Mouse (Mus musculus): ENCODE data around the gene Nrgn.

Nrgn gene

GRCm38 (mm10) chr9:37552536-37553293, at the start of gene Nrgn:
Gene Nrgn, minus strand, starts transcription at chr9:37552904.
- DNase-seq (ENCODE audit: low read depth in 2 of 2, low spot score in 2 of 2) = no peak

GRCm38 (mm10) chr9:37600538-37601205, 48.0 kb upstream of the Nrgn start:
- DNase-seq (ENCODE audit: low read depth in 2 of 2, low spot score in 2 of 2) = no peak

GRCm38 (mm10) chr9:37598637-37599036, 45.9 kb upstream of the Nrgn start:
- DNase-seq (ENCODE audit: low read depth in 2 of 2, low spot score in 2 of 2) = no peak

DNA sequence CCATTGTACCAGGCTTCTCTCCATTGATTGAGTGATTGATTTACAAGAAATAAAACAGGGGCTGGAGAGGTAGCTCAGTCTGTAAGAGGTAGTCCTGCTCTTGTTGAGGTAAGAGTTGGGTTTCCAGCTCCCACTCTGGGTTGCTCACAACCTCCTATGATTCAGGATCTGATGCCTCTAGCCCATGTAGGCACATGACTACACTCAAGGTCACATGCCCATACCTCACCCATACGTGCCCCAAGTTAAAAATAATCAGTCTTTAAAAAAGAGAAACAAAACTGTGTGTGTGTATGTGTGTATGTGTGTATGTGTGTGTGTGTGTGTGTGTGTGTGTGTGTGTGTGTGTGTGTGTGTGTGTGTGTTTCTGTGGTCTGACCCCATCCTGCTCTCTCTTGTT, 42.9 kb upstream of the Nrgn start:
- no peak for DNase-seq (ENCODE audit: low read depth in 2 of 2, low spot score in 2 of 2)

DNA sequence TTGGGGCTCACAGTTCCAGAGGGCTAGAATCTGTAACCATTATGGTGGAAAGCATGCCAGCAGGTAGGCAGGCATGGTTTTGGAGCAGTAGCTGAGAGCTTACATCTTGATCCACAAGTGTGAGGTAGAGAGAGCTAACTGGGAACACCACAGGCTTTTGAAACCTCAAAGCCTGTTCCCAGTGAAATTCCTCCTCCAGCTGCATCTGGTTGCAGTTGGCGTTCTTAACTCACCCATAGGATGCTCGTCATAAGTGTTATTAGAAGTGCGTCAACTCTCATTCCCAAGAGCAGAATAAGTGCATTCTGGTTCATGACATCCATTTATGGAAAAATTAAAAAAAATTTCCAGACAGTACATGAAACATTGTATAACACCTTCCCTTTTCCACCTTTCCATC, 41.0 kb upstream of the Nrgn start:
- no peak for DNase-seq (ENCODE audit: low read depth in 2 of 2, low spot score in 2 of 2)

DNA sequence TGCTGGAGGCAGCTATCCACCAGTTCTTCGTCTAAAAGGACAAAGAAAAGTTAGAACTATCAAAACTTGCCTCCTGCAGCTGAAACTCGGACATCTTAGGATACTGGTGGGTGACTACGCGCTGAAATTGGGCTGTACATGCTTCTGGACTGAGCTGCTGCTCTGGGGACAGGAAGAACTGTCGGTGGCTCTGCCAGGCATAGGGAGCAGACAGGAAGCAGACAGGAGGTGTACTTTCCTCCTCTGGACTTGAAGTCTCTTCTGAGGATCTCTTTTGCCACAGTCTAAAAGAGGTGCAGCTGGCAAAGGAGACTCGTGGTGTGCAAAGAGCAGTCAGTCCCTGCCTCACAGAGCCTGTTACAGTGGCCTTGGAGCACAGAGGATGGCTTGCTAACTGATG, 39.9 kb upstream of the Nrgn start:
- no peak for DNase-seq (ENCODE audit: low read depth in 2 of 2, low spot score in 2 of 2)

- DNase-seq (ENCODE audit: low read depth in 2 of 2, low spot score in 2 of 2) = no peak
Measured at GRCm38 (mm10) chr9:37592025-37592424, 39.3 kb upstream of the Nrgn start.

GRCm38 (mm10) chr9:37590381-37590780, 37.7 kb upstream of the Nrgn start:
- DNase-seq (ENCODE audit: low read depth in 2 of 2, low spot score in 2 of 2) = no peak

DNA sequence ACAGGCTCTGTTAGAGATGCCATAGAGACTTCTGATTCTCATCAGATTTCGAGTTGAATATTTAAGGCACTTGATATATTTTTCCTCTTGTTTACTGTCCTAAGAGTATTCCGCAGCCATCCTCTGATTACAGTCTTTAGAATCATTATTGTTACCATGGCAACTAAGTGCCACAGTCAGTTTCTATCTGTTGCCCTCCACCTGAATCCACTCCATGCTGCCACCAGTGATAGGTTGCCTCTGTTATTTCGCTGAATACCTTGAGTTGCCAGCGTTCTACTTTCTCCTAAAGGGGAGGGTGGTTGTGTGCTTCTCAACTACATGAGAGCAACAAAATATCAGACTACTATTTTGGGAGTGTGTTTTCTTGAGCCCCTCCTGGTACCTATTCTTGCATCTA, 34.0 kb upstream of the Nrgn start:
- no peak for DNase-seq (ENCODE audit: low read depth in 2 of 2, low spot score in 2 of 2)

DNA sequence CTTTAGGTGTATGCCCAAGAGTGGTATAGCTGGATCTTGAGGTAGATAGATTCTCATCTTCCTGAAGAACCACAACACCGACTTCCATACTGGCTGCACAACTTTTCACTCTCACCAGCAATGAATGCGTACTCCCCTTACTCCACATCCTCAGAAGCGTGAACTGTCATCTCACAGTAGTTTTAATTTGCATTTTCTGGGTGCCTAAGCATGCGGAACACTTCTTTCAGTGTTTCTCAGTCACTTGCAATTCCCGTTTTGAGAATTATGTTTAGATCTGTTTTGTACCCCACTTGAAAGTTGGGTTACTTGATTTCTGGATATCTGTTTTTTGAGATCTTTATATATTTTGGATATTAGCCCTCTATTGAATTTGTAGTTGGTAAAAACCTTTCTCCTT, 30.9 kb upstream of the Nrgn start:
- DNase-seq (ENCODE audit: low read depth in 2 of 2, low spot score in 2 of 2) = no peak

GRCm38 (mm10) chr9:37576436-37576930, 23.8 kb upstream of the Nrgn start:
- DNase-seq (ENCODE audit: low read depth in 2 of 2, low spot score in 2 of 2) = no peak

GRCm38 (mm10) chr9:37572204-37572876, 19.6 kb upstream of the Nrgn start:
- DNase-seq (ENCODE audit: low read depth in 2 of 2, low spot score in 2 of 2) = no peak

DNA sequence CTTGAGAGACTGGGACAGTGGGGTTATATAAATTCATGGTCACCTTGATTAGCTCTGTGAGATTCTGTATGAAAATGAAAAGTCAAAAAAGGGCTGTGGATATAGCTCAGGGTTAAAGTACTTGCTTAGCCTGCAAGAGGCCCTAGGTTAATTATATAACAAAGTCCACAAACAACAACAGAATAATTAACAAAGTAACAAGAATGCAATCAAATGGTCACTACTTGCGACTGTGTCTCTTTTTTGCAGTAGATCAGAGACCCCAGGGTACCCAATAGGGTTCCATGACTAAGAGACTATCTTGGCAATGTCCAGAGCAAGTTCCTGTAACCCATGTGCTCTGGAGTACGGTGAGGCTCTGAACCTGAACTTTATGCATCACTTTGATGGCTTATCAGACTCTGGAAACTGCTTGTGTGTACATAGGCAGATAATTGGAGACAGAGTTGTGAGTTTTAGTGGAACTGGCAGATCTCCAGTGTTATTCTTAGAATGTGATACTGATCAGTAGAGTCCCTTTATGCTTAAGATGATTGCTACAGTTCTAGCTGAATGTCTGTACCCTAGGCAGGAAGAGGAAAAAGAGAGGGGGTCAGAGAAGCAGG, 16.6 kb upstream of the Nrgn start:
- DNase-seq (ENCODE audit: low read depth in 2 of 2, low spot score in 2 of 2) = no peak

- DNase-seq (ENCODE audit: low read depth in 2 of 2, low spot score in 2 of 2) = no peak
Measured at GRCm38 (mm10) chr9:37568605-37569214, 16.0 kb upstream of the Nrgn start.

- DNase-seq (ENCODE audit: low read depth in 2 of 2, low spot score in 2 of 2) = no peak
Measured at GRCm38 (mm10) chr9:37567892-37568604, 15.3 kb upstream of the Nrgn start.

DNA sequence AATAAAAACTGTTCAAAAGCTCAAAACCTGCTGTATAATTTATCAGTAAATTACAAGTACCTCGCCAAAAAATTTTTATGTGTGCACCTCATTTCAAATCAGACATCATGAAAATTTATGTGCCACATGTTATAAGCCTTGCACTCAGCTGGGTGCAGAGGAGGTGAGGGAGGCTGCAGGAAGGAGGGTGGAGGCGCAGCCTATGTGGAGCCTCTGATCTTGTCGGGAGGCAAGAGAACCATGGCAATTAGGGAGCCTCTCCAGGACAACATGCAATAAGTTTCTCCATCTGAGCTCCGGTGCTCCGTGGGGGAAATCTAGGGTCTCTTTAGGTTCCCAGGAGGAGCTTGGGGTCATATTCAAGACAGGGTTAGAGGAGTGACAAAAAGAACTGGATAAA, 14.8 kb upstream of the Nrgn start:
- no peak for DNase-seq (ENCODE audit: low read depth in 2 of 2, low spot score in 2 of 2)

- no peak for DNase-seq (ENCODE audit: low read depth in 2 of 2, low spot score in 2 of 2)
Measured at GRCm38 (mm10) chr9:37567019-37567418, 14.3 kb upstream of the Nrgn start.

DNA sequence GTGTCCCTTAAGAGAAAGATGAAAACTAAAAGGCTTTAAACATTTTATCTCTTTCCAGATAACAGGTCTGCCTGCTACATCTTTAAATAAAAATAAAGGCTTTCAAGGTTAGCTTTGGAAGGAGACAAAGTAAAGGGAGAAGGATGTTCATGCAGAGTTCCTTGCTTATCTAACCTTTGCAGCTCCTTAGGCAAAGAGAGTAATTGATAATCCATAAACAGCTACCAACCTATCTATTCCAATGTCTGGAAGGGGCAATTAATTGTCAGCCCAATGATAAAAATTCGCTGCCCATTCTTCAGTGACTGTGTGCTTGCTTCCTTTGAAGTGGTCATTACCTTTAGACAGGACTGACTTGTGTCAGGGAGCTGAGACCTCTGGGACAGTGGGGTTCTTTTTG, 11.1 kb upstream of the Nrgn start:
- DNase-seq (ENCODE audit: low read depth in 2 of 2, low spot score in 2 of 2) = no peak

- DNase-seq (ENCODE audit: low read depth in 2 of 2, low spot score in 2 of 2) = no peak
Measured at GRCm38 (mm10) chr9:37560617-37561016, 7.9 kb upstream of the Nrgn start.

GRCm38 (mm10) chr9:37556366-37556765, 3.7 kb upstream of the Nrgn start:
- no peak for DNase-seq (ENCODE audit: low read depth in 2 of 2, low spot score in 2 of 2)

Measured in CD8-positive naive resting alpha-beta T cell, adult 2 months (primary cell).